Mouse (Mus musculus) CD8-positive naive resting alpha-beta T cell, adult 2 months (primary cell): Measurements from ENCODE around the gene Rbm17.
"Not testable (repeated sequence)": the region's sequence is repeated elsewhere in the genome, so short reads cannot be mapped to it uniquely, and the experiment has no call there.

ENCODE experiments used
- DNase-seq, 2 experiments: peaks; one replicate each; pipeline ENCODE4 v3.0.0; 2022; ENCODE audit warnings: low read depth in 2 of 2, low spot score in 2 of 2

Gene Rbm17

GRCm38 (mm10) chr2:11546091-11546490, 57.9 kb downstream of the Rbm17 start:
- no peak for DNase-seq

GRCm38 (mm10) chr2:11545380-11545779, 58.6 kb downstream of the Rbm17 start:
- no peak for DNase-seq

- DNase-seq = no peak
Measured at GRCm38 (mm10) chr2:11544342-11544741, 59.6 kb downstream of the Rbm17 start.

GRCm38 (mm10) chr2:11543158-11543557, 60.8 kb downstream of the Rbm17 start:
- no peak for DNase-seq

- DNase-seq = no peak
Measured at GRCm38 (mm10) chr2:11542640-11543039, 61.3 kb downstream of the Rbm17 start.

GRCm38 (mm10) chr2:11542121-11542520, 61.8 kb downstream of the Rbm17 start:
- DNase-seq = peak in 1 of 2 experiments; percentile 31

- DNase-seq = not testable (repeated sequence)
Measured at GRCm38 (mm10) chr2:11541528-11541927, 62.4 kb downstream of the Rbm17 start.

- DNase-seq = no peak
Measured at GRCm38 (mm10) chr2:11535966-11536365, 68.0 kb downstream of the Rbm17 start.
